Mouse (Mus musculus): ENCODE measurements around the gene Ip6k1. TPM values are rescaled to one million over a fixed set of nuclear protein-coding genes. Genes with fewer than 3 reads are reported as not detected.
A peak's percentile ranks its signal among the peaks of the same experiment; 100 is the strongest.

Ip6k1 gene
- polyA plus RNA-seq, 2 experiments = 13.3 to 30.9 TPM

DNA sequence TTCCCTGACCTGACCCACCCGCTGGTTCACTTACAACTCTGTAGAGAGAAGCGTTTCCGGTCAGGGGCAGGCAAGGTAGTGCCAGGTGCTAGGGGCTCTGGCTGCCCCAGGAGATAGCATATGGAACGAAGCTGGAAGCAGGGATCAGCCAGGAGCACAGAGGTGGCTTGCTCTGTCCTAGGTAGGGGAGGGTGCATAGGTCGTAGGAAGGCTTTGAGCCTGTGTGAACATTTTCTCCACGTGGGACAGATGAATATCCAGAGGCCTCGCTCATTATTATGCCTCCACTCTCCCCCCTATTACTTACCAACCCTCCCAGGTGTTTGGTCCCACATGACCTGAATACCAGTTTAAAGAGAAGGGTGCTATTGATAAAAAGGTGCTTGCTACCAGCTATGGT is 50.1 kb downstream of the Ip6k1 start:
- DNase-seq (ENCODE audit: low read depth in 3 of 3, low spot score in 3 of 3) (no peak), ATAC-seq (ENCODE audit: insufficient read depth) (no peak)
- Histone ChIP-seq H3K9ac (replicated peaks) (no peak overlapping the region), H3K9me3 (ENCODE audit: control insufficient read depth, low read length) (no peaks in the 10 kb centered on the region), H3K4me3 (ENCODE audit: insufficient read depth in 1 of 2, low read depth in 2 of 2, low read length in 2 of 2) (no peak overlapping the region), H3K4me1 (replicated peaks; ENCODE audit: control insufficient read depth in 2 of 2, insufficient read depth in 2 of 2, low read length in 1 of 2) (peaks cover 17 to 27% of the 10 kb centered on the region in 2 experiments), H3K27ac (no peak overlapping the region), H3K36me3 (replicated peaks; ENCODE audit: control insufficient read depth, insufficient read depth, low read depth) (peaks cover 67% of the 10 kb centered on the region), H3K4me2 (ENCODE audit: low read depth) (no peak overlapping the region), H3K27me3 (ENCODE audit: control insufficient read depth, insufficient read depth, low read length) (no peaks in the 10 kb centered on the region)
- 75% methylated on average over 7 of the region's 7 CpGs for WGBS (ENCODE audit: insufficient replicate concordance)
- TF ChIP-seq EP300 (IDR thresholded peaks at IDR 0.05; ENCODE audit: low read depth) (no peak), CTCF (IDR thresholded peaks at IDR 0.05; ENCODE audit: low read depth) (no peak)

DNA sequence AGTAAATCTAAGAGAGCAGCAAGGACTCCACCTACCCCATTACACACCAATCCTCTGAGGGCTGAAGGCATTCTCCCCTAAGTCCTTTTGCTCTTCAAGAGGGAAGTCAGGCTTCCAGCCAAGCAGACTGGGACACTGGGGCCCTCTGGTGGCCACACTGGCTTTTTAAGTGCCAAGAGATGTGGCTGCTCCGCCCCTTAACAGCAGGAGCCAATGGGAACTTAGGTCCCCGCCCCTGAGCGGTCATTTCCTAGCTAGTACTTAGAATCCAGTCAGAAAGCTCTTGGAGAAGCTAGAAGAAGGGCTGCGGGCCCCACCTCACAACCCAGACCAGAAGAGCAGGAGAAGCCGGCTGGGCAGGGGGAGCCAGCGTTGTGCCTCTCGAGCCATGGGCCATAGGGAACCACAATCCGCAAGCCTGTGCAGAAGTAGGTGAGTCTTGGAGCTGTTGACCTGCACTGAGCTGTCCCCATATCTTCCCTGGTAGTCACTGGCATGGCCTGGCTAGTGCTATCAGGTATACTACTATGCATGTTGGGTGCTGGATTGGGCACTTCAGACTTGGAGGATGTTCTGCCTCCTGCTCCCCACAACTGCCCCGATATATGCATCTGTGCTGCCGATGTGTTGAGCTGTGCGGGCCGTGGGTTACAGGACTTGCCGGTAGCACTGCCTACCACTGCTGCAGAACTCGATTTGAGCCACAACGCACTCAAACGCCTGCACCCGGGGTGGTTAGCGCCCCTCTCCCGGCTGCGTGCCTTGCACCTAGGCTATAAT is 50.8 kb downstream of the Ip6k1 start, which contains the start of gene Amigo3:
Gene Amigo3 (plus strand): TSS at position 275 of the 780 bp plus-strand sequence.
- ATAC-seq (ENCODE audit: insufficient read depth) (peak; percentile 28), DNase-seq (ENCODE audit: low read depth in 3 of 3, low spot score in 3 of 3) (peak; percentile 88 to 93 (median 90))
- H3K4me3 ChIP-seq (ENCODE audit: insufficient read depth in 1 of 2, low read depth in 2 of 2, low read length in 2 of 2) = no peak within 1 kb of the TSS
- TF ChIP-seq EP300 (IDR thresholded peaks at IDR 0.05; ENCODE audit: low read depth) (no peak), CTCF (IDR thresholded peaks at IDR 0.05; ENCODE audit: low read depth) (peak; percentile 97)
- H3K4me2 ChIP-seq (ENCODE audit: low read depth) = peak within 1 kb of the TSS; percentile 35
- H3K27ac ChIP-seq = no peak within 1 kb of the TSS
- no peak within 1 kb of the TSS for H3K9ac ChIP-seq (replicated peaks)
- H3K4me1 ChIP-seq (replicated peaks; ENCODE audit: control insufficient read depth in 2 of 2, insufficient read depth in 2 of 2, low read length in 1 of 2) = peaks cover 10 to 20% of the 10 kb centered on the region in 2 experiments
- H3K36me3 ChIP-seq (replicated peaks; ENCODE audit: control insufficient read depth, insufficient read depth, low read depth) = peaks cover 73% of the 10 kb centered on the region
- WGBS (ENCODE audit: insufficient replicate concordance) = 53% methylated on average over 20 of the region's 20 CpGs
- H3K9me3 ChIP-seq (ENCODE audit: control insufficient read depth, low read length) = no peaks in the 10 kb centered on the region
- H3K27me3 ChIP-seq (ENCODE audit: control insufficient read depth, insufficient read depth, low read length) = no peaks in the 10 kb centered on the region

DNA sequence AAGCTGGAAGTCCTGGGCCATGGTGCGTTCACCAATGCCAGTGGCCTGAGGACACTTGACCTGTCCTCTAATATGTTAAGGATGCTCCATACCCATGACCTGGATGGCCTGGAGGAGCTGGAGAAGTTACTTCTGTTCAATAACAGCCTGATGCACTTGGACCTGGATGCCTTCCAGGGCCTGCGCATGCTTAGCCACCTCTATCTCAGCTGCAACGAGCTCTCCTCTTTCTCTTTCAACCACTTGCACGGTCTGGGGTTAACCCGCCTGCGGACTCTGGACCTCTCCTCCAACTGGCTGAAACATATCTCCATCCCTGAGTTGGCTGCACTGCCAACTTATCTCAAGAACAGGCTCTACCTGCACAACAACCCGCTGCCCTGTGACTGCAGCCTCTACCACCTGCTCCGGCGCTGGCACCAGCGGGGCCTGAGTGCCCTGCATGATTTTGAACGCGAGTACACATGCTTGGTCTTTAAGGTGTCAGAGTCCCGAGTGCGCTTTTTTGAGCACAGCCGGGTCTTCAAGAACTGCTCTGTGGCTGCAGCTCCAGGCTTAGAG is 51.4 kb downstream of the Ip6k1 start:
- Histone ChIP-seq H3K9ac (replicated peaks) (no peak overlapping the region), H3K4me1 (replicated peaks; ENCODE audit: control insufficient read depth in 2 of 2, insufficient read depth in 2 of 2, low read length in 1 of 2) (peaks cover 5 to 15% of the 10 kb centered on the region in 2 experiments), H3K36me3 (replicated peaks; ENCODE audit: control insufficient read depth, insufficient read depth, low read depth) (peaks cover 80% of the 10 kb centered on the region), H3K9me3 (ENCODE audit: control insufficient read depth, low read length) (no peaks in the 10 kb centered on the region), H3K4me3 (ENCODE audit: insufficient read depth in 1 of 2, low read depth in 2 of 2, low read length in 2 of 2) (no peak overlapping the region), H3K4me2 (ENCODE audit: low read depth) (no peak overlapping the region), H3K27ac (no peak overlapping the region), H3K27me3 (ENCODE audit: control insufficient read depth, insufficient read depth, low read length) (no peaks in the 10 kb centered on the region)
- TF ChIP-seq CTCF (IDR thresholded peaks at IDR 0.05; ENCODE audit: low read depth) = no peak
- TF ChIP-seq EP300 (IDR thresholded peaks at IDR 0.05; ENCODE audit: low read depth) = no peak
- no peak for DNase-seq (ENCODE audit: low read depth in 3 of 3, low spot score in 3 of 3)
- no peak for ATAC-seq (ENCODE audit: insufficient read depth)
- WGBS (ENCODE audit: insufficient replicate concordance) = 92% methylated on average over 15 of the region's 15 CpGs

DNA sequence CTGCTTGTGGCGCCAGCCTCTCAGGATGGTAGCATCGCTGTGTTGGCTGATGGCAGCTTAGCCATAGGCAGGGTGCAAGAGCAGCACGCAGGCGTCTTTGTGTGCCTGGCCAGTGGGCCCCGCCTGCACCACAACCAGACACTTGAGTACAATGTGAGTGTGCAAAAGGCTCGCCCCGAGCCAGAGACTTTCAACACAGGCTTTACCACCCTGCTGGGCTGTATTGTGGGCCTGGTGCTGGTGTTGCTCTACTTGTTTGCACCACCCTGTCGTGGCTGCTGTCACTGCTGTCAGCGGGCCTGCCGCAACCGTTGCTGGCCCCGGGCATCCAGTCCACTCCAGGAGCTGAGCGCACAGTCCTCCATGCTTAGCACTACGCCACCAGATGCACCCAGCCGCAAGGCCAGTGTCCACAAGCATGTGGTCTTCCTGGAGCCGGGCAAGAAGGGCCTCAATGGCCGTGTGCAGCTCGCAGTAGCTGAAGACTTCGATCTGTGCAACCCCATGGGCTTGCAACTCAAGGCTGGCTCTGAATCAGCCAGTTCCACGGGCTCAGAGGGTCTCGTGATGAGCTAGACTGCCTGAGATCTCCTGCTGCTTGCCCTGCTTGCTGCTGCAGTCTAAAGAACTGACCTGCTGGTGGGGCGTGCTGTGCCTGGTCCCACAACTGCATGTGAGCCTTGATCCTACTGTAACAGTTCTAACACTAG is 52.2 kb downstream of the Ip6k1 start:
- Histone ChIP-seq H3K27me3 (ENCODE audit: control insufficient read depth, insufficient read depth, low read length) (no peaks in the 10 kb centered on the region), H3K4me1 (replicated peaks; ENCODE audit: control insufficient read depth in 2 of 2, insufficient read depth in 2 of 2, low read length in 1 of 2) (peaks cover 5 to 15% of the 10 kb centered on the region in 2 experiments), H3K4me2 (ENCODE audit: low read depth) (no peak overlapping the region), H3K27ac (no peak overlapping the region), H3K36me3 (replicated peaks; ENCODE audit: control insufficient read depth, insufficient read depth, low read depth) (peaks cover 87% of the 10 kb centered on the region), H3K9ac (replicated peaks) (no peak overlapping the region), H3K9me3 (ENCODE audit: control insufficient read depth, low read length) (no peaks in the 10 kb centered on the region), H3K4me3 (ENCODE audit: insufficient read depth in 1 of 2, low read depth in 2 of 2, low read length in 2 of 2) (no peak overlapping the region)
- DNase-seq (ENCODE audit: low read depth in 3 of 3, low spot score in 3 of 3) (no peak), ATAC-seq (ENCODE audit: insufficient read depth) (no peak)
- no peak for TF ChIP-seq CTCF (IDR thresholded peaks at IDR 0.05; ENCODE audit: low read depth)
- TF ChIP-seq EP300 (IDR thresholded peaks at IDR 0.05; ENCODE audit: low read depth) = no peak
- 93% methylated on average over 22 of the region's 22 CpGs for WGBS (ENCODE audit: insufficient replicate concordance)

DNA sequence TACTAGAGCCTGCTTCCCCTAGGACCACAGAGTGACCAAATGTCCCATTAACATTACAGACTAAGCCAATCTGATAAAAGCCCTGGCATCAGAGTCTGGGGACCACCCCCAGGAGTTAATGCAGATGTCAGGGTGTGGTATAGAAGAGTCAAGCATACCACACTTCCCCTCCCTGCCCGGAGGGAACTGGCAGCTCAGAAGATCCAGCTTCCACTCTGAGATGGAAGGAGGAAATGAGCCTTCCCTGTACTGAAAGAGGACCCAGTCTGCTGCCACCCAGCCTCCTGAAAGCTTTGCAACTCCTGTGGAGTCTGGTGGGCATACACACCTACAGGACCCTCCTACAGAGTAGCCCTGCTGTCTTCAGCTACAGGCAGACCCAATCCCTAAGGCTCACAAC is 52.8 kb downstream of the Ip6k1 start:
- H3K27ac ChIP-seq = no peak overlapping the region
- H3K27me3 ChIP-seq (ENCODE audit: control insufficient read depth, insufficient read depth, low read length) = no peaks in the 10 kb centered on the region
- H3K9me3 ChIP-seq (ENCODE audit: control insufficient read depth, low read length) = no peaks in the 10 kb centered on the region
- TF ChIP-seq CTCF (IDR thresholded peaks at IDR 0.05; ENCODE audit: low read depth) (no peak), EP300 (IDR thresholded peaks at IDR 0.05; ENCODE audit: low read depth) (no peak)
- WGBS (ENCODE audit: insufficient replicate concordance) = 41% methylated on average over 1 of the region's 1 CpGs
- H3K4me3 ChIP-seq (ENCODE audit: insufficient read depth in 1 of 2, low read depth in 2 of 2, low read length in 2 of 2) = no peak overlapping the region
- no peak overlapping the region for H3K4me2 ChIP-seq (ENCODE audit: low read depth)
- H3K4me1 ChIP-seq (replicated peaks; ENCODE audit: control insufficient read depth in 2 of 2, insufficient read depth in 2 of 2, low read length in 1 of 2) = peaks cover 2 to 9% of the 10 kb centered on the region in 2 experiments
- H3K9ac ChIP-seq (replicated peaks) = no peak overlapping the region
- ATAC-seq (ENCODE audit: insufficient read depth) (no peak), DNase-seq (ENCODE audit: low read depth in 3 of 3, low spot score in 3 of 3) (no peak)
- peaks cover 93% of the 10 kb centered on the region for H3K36me3 ChIP-seq (replicated peaks; ENCODE audit: control insufficient read depth, insufficient read depth, low read depth)

Data from liver, embryonic 14.5 days (tissue).